Mouse (Mus musculus): ENCODE results near the gene Rptor.

DNA sequence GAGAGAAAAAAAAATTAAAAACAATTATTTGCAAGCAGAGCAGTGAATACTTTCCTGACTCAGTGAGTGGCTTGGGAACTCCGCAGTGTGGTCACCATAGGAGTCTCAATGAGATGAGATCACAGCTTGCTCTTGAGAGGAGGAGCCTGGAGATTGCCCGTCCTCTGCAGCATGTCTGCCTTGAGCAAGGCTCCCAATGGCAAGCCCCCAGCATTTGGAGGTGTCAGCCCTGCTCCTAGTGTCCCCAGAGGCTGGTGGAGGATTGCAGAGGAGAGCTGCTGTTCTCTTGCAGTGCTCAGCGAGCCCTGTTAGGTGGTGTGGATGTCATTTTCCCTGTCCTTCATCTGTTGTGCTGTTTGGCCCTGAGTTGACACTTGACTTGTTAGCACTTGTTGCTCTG, 56.6 kb downstream of the Rptor start:
- TF ChIP-seq CTCF (IDR thresholded peaks at IDR 0.05; ENCODE audit: low read depth): no peak
- no peak for TF ChIP-seq EP300 (IDR thresholded peaks at IDR 0.05; ENCODE audit: low read depth)

Measured in liver, postnatal 0 days (tissue).